Mouse (Mus musculus): ENCODE results near the gene Gm29609. TPM values are rescaled to one million over a fixed set of nuclear protein-coding genes. Genes with fewer than 3 reads are reported as not detected.
A peak's percentile ranks its signal among the peaks of the same experiment; 100 is the strongest.

The Gm29609 gene
- polyA plus RNA-seq, 1 experiment from 2014 or later = 0.77 TPM

GRCm38 (mm10) chr5:31116354-31116753, 63.4 kb downstream of the Gm29609 start, which contains the start of gene Trim54:
TSS of gene Trim54 (plus strand) at chr5:31116712.
- peak within 1 kb of the TSS; percentile 57 for H3K4me3 ChIP-seq
- H3K36me3 ChIP-seq = no peaks in the 10 kb centered on the region
- H3K27ac ChIP-seq = peak within 1 kb of the TSS; percentile 86
- no peaks in the 10 kb centered on the region for H3K9me3 ChIP-seq
- no peaks in the 10 kb centered on the region for H3K27me3 ChIP-seq (ENCODE audit: insufficient read depth, poor library complexity, severe bottlenecking)
- WGBS = 18% methylated on average over 3 of the region's 3 CpGs
- peaks cover 10% of the 10 kb centered on the region for H3K4me1 ChIP-seq
- DNase-seq (ENCODE audit: low spot score) = no peak

DNA sequence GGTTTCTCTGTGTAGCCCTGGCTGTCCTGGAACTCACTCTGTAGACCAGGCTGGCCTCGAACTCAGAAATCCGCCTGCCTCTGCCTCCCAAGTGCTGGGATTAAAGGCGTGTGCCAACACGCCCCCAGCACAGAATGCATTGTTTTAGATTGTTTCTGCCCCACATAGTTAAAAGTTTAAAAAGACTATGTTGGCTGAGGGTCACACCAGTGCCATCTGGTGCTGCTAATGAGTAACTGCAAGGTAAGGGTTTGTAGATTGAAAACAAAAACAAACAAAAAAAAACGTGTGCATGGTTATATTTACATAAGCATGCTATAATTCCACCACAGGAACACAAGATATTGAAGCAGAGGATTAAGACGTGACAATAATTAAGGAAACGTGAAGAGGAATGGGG, 68.9 kb downstream of the Gm29609 start:
- Histone ChIP-seq H3K36me3 (no peaks in the 10 kb centered on the region), H3K9me3 (no peaks in the 10 kb centered on the region), H3K27ac (no peak overlapping the region), H3K27me3 (ENCODE audit: insufficient read depth, poor library complexity, severe bottlenecking) (peaks cover 6% of the 10 kb centered on the region), H3K4me3 (no peak overlapping the region), H3K4me1 (no peaks in the 10 kb centered on the region)
- no peak for DNase-seq (ENCODE audit: low spot score)
- WGBS = 30% methylated on average over 7 of the region's 7 CpGs

- WGBS = 86% methylated on average over 18 of the region's 18 CpGs
- Histone ChIP-seq H3K27me3 (ENCODE audit: insufficient read depth, poor library complexity, severe bottlenecking) (peaks cover 6% of the 10 kb centered on the region), H3K36me3 (no peaks in the 10 kb centered on the region), H3K27ac (no peak within 1 kb of the TSS), H3K4me3 (no peak within 1 kb of the TSS), H3K9me3 (no peaks in the 10 kb centered on the region), H3K4me1 (no peaks in the 10 kb centered on the region)
- no peak for DNase-seq (ENCODE audit: low spot score)
These were observed 71.7 kb downstream of the Gm29609 start, which contains the start of gene Slc30a3 for GRCm38 (mm10) chr5:31108000-31108490. TSS of gene Slc30a3 (minus strand) at chr5:31108237.

DNA sequence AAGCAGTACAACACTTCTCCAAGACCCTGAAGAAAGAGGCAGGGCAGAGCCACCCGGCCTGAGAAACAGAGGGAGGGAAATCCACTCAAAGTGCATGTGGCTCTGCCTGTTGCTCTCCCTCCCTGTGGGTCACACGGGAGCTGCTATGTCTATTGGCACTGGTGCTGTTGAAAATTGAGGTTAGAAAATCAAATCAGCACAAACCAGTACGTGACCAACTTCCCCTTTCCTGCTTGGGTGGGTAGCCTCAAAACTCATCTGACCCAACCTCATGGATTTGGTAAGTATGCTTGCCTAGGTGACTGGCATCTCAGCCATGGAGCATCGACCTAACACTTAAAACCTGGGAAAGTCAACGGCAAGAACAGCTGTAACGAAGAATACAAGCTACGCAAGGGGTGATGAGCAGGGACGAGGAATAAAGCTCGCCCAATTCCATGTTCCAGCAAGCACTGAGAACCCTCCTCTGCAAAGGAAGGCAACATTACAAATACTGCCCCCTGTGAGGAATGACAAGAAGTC, 73.8 kb downstream of the Gm29609 start, which contains the start of gene Dnajc5g:
TSS of gene Dnajc5g (plus strand) at position 472 of the 522 bp plus-strand sequence.
- 80% methylated on average over 9 of the region's 9 CpGs for WGBS
- no peaks in the 10 kb centered on the region for H3K9me3 ChIP-seq
- H3K4me1 ChIP-seq = no peaks in the 10 kb centered on the region
- DNase-seq (ENCODE audit: low spot score) = no peak
- no peak within 1 kb of the TSS for H3K27ac ChIP-seq
- no peaks in the 10 kb centered on the region for H3K36me3 ChIP-seq
- H3K4me3 ChIP-seq = no peak within 1 kb of the TSS
- H3K27me3 ChIP-seq (ENCODE audit: insufficient read depth, poor library complexity, severe bottlenecking) = peaks cover 6% of the 10 kb centered on the region

DNA sequence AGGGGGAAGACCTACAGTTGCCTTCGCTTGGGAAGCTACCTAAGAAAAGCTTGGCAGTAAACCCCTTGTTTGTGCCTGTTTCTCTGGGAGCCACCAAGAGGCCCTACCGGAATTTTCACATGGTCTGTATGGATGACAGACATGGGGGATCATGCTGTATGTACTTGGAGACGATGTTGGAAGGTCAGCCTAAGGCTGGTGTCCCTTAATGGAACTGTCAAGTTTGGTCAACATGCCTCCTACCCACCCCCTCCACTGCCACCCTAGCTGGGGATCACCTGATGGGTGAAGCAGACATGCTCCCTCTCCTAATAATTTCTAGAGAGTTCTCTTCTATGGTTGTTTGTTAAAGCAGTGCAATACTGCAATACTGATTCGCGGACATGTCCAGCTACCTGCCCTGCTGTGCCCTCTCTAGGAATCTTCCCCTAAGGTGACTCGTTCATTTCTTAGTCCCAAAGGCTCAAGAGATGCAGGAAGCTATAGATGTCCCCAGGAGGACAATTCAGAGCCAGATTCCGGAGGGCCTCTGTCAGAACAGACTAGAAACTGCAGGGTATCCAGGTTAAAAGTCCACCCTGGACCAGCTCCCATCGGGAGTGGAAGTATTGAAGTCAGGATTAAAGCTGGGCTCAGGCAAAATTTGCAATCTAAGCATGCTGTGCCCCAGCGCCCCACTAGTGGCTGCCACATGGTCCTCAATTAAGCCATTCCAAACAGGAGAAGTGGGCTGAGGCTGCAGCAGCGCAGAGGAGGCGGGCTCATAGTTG, 83.8 kb downstream of the Gm29609 start:
- Histone ChIP-seq H3K4me3 (peak overlapping the region; percentile 54), H3K9me3 (no peaks in the 10 kb centered on the region), H3K4me1 (peaks cover 38% of the 10 kb centered on the region), H3K27ac (peak overlapping the region; percentile 67), H3K27me3 (ENCODE audit: insufficient read depth, poor library complexity, severe bottlenecking) (peaks cover 89% of the 10 kb centered on the region), H3K36me3 (no peaks in the 10 kb centered on the region)
- DNase-seq (ENCODE audit: low spot score) = no peak
- WGBS = 30% methylated on average over 11 of the region's 11 CpGs

DNA sequence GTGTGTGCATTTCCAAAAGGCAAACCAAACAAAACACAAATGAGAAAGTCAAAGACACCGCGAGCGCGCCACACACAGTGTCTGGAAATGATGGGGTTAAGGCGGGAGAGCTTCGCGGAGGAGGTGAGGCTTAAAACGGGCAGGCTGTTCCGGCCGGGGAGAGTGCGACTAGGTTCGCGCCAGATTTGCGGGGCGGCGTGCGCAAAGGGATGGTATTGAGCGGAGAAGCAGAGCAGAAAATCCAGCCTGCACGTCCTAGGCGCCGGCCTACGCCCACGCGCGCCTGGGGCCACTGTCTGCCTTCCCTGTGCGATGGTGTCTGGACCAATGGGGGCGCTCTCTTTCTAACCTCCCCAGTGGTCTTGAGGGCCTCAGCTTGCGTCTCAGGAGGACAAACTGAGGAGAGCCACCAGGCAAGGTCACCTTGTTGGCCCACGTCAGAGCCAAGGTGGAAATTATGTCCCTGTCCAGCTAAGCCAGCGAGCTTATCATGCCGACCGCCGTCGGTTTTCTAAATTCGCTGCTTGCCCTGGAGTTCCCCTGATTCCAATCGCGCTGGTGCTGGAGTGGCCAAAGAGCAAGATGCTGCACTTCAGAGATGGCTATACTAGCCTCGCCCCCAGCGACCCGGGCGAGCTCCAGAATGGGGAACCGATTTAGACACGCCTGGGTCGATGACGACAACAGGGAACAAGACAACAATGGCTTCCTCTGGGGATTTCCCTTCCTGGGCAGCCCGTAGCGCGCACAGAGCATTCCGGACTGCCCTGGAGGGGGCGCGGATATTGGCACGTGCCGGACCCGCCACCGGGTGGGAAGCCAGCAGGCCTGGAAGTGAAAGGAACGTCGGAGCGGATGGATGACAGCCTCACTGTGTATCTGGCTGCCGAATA, 84.7 kb downstream of the Gm29609 start:
- Histone ChIP-seq H3K36me3 (no peaks in the 10 kb centered on the region), H3K9me3 (no peaks in the 10 kb centered on the region), H3K27me3 (ENCODE audit: insufficient read depth, poor library complexity, severe bottlenecking) (peaks cover 98% of the 10 kb centered on the region), H3K27ac (peak overlapping the region; percentile 67), H3K4me3 (peak overlapping the region; percentile 54), H3K4me1 (peaks cover 38% of the 10 kb centered on the region)
- WGBS = under 1% methylated on average over 59 of the region's 59 CpGs
- no peak for DNase-seq (ENCODE audit: low spot score)

Other genes starting within 250 kb of the Gm29609 start
- gene Cgref1, start 234.3 kb downstream of the Gm29609 start, polyA plus RNA-seq (2016; fragmentation: Nextera tagmentation; extraction: Ambion mirVana) = 5.5 and 6.0 TPM in 2 replicates
- gene Preb, start 219.6 kb downstream of the Gm29609 start, polyA plus RNA-seq (2016; fragmentation: Nextera tagmentation; extraction: Ambion mirVana) = 118 and 124 TPM in 2 replicates
- 0.11 and 0.17 TPM in 2 replicates for gene Tcf23, start 211.2 kb downstream of the Gm29609 start, polyA plus RNA-seq (2016; fragmentation: Nextera tagmentation; extraction: Ambion mirVana)
- 79.7 and 87.6 TPM in 2 replicates for gene Atraid, start 131.6 kb downstream of the Gm29609 start, polyA plus RNA-seq (2016; fragmentation: Nextera tagmentation; extraction: Ambion mirVana)
- 9.9 and 11.3 TPM in 2 replicates for gene Slc5a6, start 131.0 kb downstream of the Gm29609 start, polyA plus RNA-seq (2016; fragmentation: Nextera tagmentation; extraction: Ambion mirVana)
- 42.7 and 50.9 TPM in 2 replicates for gene Cad, start 125.1 kb downstream of the Gm29609 start, polyA plus RNA-seq (2016; fragmentation: Nextera tagmentation; extraction: Ambion mirVana)
- not detected in 2 replicates for gene Dnajc5g, start 73.6 kb downstream of the Gm29609 start, polyA plus RNA-seq (2016; fragmentation: Nextera tagmentation; extraction: Ambion mirVana)
- 0.62 and 0.67 TPM in 2 replicates for gene Slc30a3, start 71.7 kb downstream of the Gm29609 start, polyA plus RNA-seq (2016; fragmentation: Nextera tagmentation; extraction: Ambion mirVana)
- 17.0 and 23.8 TPM in 2 replicates for gene Trim54, start 63.2 kb downstream of the Gm29609 start, polyA plus RNA-seq (2016; fragmentation: Nextera tagmentation; extraction: Ambion mirVana)
- gene Ucn, start 41.1 kb downstream of the Gm29609 start, polyA plus RNA-seq (2016; fragmentation: Nextera tagmentation; extraction: Ambion mirVana) = not detected in 2 replicates
- 77.3 and 87.3 TPM in 2 replicates for gene Mpv17, start 25.7 kb downstream of the Gm29609 start, polyA plus RNA-seq (2016; fragmentation: Nextera tagmentation; extraction: Ambion mirVana)
- 67.1 and 81.9 TPM in 2 replicates for gene Gtf3c2, start 233 bp upstream of the Gm29609 start, polyA plus RNA-seq (2016; fragmentation: Nextera tagmentation; extraction: Ambion mirVana)
- gene Snx17, start 13.3 kb upstream of the Gm29609 start, polyA plus RNA-seq (2016; fragmentation: Nextera tagmentation; extraction: Ambion mirVana) = 133 TPM in 2 replicates
- 73.4 and 77.6 TPM in 2 replicates for gene Eif2b4, start 13.5 kb upstream of the Gm29609 start, polyA plus RNA-seq (2016; fragmentation: Nextera tagmentation; extraction: Ambion mirVana)
- 7.3 and 11.0 TPM in 2 replicates for gene Zfp513, start 22.4 kb upstream of the Gm29609 start, polyA plus RNA-seq (2016; fragmentation: Nextera tagmentation; extraction: Ambion mirVana)
- gene Ppm1g, start 40.8 kb upstream of the Gm29609 start, polyA plus RNA-seq (2016; fragmentation: Nextera tagmentation; extraction: Ambion mirVana) = 148 and 151 TPM in 2 replicates
- gene Nrbp1, start 61.0 kb upstream of the Gm29609 start, polyA plus RNA-seq (2016; fragmentation: Nextera tagmentation; extraction: Ambion mirVana) = 149 and 153 TPM in 2 replicates
- gene Gm9970, start 61.3 kb upstream of the Gm29609 start, polyA plus RNA-seq (2016; fragmentation: Nextera tagmentation; extraction: Ambion mirVana) = 0.28 TPM in 1 of 2 replicates, not detected in the other
- gene Krtcap3, start 71.8 kb upstream of the Gm29609 start, polyA plus RNA-seq (2016; fragmentation: Nextera tagmentation; extraction: Ambion mirVana) = 10.2 and 13.1 TPM in 2 replicates
- gene Ift172, start 111.2 kb upstream of the Gm29609 start, polyA plus RNA-seq (2016; fragmentation: Nextera tagmentation; extraction: Ambion mirVana) = 28.6 and 31.1 TPM in 2 replicates
- gene Fndc4, start 116.2 kb upstream of the Gm29609 start, polyA plus RNA-seq (2016; fragmentation: Nextera tagmentation; extraction: Ambion mirVana) = 30.2 and 51.9 TPM in 2 replicates
- gene Gckr, start 117.5 kb upstream of the Gm29609 start, polyA plus RNA-seq (2016; fragmentation: Nextera tagmentation; extraction: Ambion mirVana) = 0.15 and 0.63 TPM in 2 replicates

All from heart, embryonic 10.5 days (tissue).